Mouse (Mus musculus) layer of hippocampus, adult 11-12 months (tissue): ENCODE data around the gene Gpr34.

Source experiments
- DNase-seq: peaks from one replicate; pipeline ENCODE4 v3.0.0; 2022; ENCODE audit warnings: low spot score

The Gpr34 gene

GRCm38 (mm10) chrX:13631599-13632283 lies at the start of gene Gpr34:
Gene Gpr34, plus strand, starts transcription at chrX:13632089.
- DNase-seq = no peak

GRCm38 (mm10) chrX:13599373-13599772 lies 32.5 kb upstream of the Gpr34 start:
- DNase-seq = no peak

- DNase-seq = no peak
Observed at GRCm38 (mm10) chrX:13599966-13600365, 31.9 kb upstream of the Gpr34 start.

GRCm38 (mm10) chrX:13606741-13607140 lies 25.1 kb upstream of the Gpr34 start:
- peak; percentile 24 for DNase-seq

GRCm38 (mm10) chrX:13607752-13608151 lies 24.1 kb upstream of the Gpr34 start:
- DNase-seq = no peak

GRCm38 (mm10) chrX:13611114-13611513 lies 20.8 kb upstream of the Gpr34 start:
- DNase-seq = no peak

- no peak for DNase-seq
Observed at GRCm38 (mm10) chrX:13612115-13612514, 19.8 kb upstream of the Gpr34 start.

GRCm38 (mm10) chrX:13616726-13617125 lies 15.2 kb upstream of the Gpr34 start:
- DNase-seq = no peak

GRCm38 (mm10) chrX:13617294-13617693 lies 14.6 kb upstream of the Gpr34 start:
- no peak for DNase-seq

- DNase-seq = peak; percentile 18
Observed at GRCm38 (mm10) chrX:13618476-13618875, 13.4 kb upstream of the Gpr34 start.

GRCm38 (mm10) chrX:13621473-13621872 lies 10.4 kb upstream of the Gpr34 start:
- DNase-seq = no peak

- DNase-seq = no peak
Observed at GRCm38 (mm10) chrX:13622654-13623053, 9.2 kb upstream of the Gpr34 start.

- no peak for DNase-seq
Observed at GRCm38 (mm10) chrX:13636398-13636797, 4.5 kb downstream of the Gpr34 start.

- DNase-seq = no peak
Observed at GRCm38 (mm10) chrX:13638894-13639293, 7.0 kb downstream of the Gpr34 start.

- DNase-seq = no peak
Observed at GRCm38 (mm10) chrX:13651889-13652288, 20.0 kb downstream of the Gpr34 start.

- DNase-seq = no peak
Observed at GRCm38 (mm10) chrX:13652291-13652690, 20.4 kb downstream of the Gpr34 start.

GRCm38 (mm10) chrX:13655005-13655421 lies 23.1 kb downstream of the Gpr34 start:
- DNase-seq = peak; percentile 21

- DNase-seq = no peak
Observed at GRCm38 (mm10) chrX:13655906-13656305, 24.0 kb downstream of the Gpr34 start.

GRCm38 (mm10) chrX:13656721-13657120 lies 24.8 kb downstream of the Gpr34 start:
- DNase-seq = peak; percentile 54

- no peak for DNase-seq
Observed at GRCm38 (mm10) chrX:13658616-13659140, 26.8 kb downstream of the Gpr34 start.

- DNase-seq = no peak
Observed at GRCm38 (mm10) chrX:13659201-13659890, 27.5 kb downstream of the Gpr34 start.

- no peak for DNase-seq
Observed at GRCm38 (mm10) chrX:13661063-13661462, 29.2 kb downstream of the Gpr34 start, which contains the start of gene Gpr82. Gene Gpr82, plus strand, starts transcription at chrX:13661363.

- DNase-seq = no peak
Observed at GRCm38 (mm10) chrX:13668867-13669266, 37.0 kb downstream of the Gpr34 start.
